Mouse (Mus musculus): ENCODE measurements around the gene Lst1.

DNA sequence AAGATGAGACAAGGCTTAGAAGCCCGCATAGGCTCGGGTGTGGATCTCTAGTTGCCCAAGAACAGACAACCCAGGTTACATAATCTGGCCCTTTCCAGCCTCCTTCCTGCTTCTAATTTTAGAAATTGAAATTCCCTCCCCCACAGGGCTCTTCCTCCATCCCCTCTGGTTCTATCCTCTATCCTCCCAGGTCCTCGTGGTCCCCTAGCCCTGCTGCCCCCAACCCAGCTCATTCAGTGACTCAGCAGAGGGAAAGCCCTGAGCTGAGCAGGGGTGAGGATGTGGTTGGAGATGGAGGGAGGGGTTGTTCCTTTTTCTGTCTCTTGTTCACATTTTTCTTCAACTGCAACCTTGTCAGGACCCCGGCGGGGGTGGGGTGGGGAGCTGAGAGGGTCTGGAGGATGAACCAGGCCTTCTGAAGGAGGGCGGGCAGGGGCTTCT, 31.4 kb upstream of the Lst1 start:
- TF ChIP-seq CTCF (IDR thresholded peaks at IDR 0.05; ENCODE audit: low read depth) (no peak), EP300 (optimal IDR thresholded peaks at IDR 0.05) (no peak)
